Mouse (Mus musculus): Measurements from ENCODE around the gene Ddr2.

DNA sequence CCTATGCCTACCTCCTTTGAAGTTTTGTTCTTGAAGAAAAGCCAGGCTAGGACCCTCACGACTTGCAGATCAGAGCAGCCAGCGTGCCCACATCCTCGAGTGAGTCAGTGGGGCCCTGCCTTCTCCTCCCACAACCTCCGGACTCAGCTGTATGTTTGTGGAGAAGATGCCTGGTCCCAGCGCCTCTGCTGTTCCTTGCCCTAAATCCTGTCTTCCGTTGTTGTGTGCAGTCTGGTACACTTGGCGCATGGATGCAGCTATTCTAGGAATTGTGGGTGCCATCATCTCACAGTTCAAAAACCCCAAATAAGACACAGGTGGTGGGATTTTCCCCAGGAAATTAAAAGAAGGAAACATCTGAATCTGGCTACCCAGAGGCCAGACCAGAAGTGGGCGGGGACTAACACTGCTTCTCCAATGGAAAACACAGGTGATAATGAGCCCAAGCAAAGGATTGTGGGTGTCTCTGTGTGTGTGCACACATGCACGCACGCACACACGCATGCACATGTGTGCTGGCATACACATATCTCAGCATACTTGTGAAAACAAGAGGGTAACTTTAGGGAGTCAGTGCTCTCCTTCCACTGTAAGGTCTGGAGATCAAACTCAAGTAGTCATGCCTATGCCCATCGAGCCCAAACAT is 26.3 kb downstream of the Ddr2 start:
- TF ChIP-seq ZNF384 (IDR thresholded peaks at IDR 0.05; ENCODE audit: low read depth, low read length) (no peak), MAFK (IDR thresholded peaks at IDR 0.05; ENCODE audit: insufficient read depth, low read depth, low read length) (no peak), ZC3H11A (IDR thresholded peaks at IDR 0.05; ENCODE audit: borderline replicate concordance, low read depth, low read length) (no peak), HCFC1 (IDR thresholded peaks at IDR 0.05; ENCODE audit: borderline replicate concordance, insufficient read depth, low read length) (no peak)
